Mouse (Mus musculus): Measurements from ENCODE around the gene Olfr1388. TPM values are rescaled to one million over a fixed set of nuclear protein-coding genes. Genes with fewer than 3 reads are reported as not detected.
"Not testable (repeated sequence)": the region's sequence is repeated elsewhere in the genome, so short reads cannot be mapped to it uniquely, and the experiment has no call there.

The Olfr1388 gene
- under 1 TPM; 0.17 to 0.48 TPM for total RNA-seq (2021)

DNA sequence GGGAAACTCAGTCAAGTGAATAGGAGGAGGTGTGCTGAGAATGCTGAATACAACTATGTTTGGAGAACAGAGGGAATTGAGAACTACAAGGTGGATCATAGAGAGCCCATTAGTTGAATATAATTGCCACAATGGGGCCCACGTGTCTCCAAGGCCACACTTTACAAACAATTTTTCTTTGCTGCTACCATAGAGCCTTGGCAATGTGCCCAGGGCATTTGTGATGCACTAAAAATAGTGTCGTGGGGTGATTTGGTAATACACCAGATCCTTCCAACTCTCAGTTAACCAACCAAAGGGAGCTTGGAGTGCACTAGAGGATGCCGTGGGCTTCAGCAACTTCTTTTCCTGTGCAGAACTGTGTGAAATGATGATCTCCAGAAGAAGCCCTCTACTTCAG, at the start of gene Olfr1388:
Gene Olfr1388, plus strand, starts transcription at position 214 of the 400 bp plus-strand sequence.
- no peak for DNase-seq (ENCODE audit: low spot score in 2 of 2)

DNA sequence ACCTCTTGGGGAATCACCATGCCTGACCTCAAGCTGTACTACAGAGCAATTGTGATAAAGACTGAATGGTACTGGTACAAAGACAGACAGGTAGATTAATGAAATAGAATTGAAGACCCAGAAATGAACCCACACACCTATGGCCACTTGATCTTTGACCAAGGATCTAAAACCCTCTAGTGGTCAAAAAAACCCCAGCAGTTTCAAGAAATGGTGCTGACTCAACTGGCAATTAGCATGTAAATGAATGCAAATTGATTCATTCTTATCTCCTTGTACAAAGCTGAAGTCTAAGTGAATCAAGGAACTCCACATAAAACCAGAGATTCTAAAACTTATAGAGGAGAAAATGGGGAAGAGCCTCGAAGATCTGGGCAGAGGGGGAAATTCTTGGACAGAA, 43.7 kb upstream of the Olfr1388 start:
- intact Hi-C loops (cut with DNase I); DNase-seq (ENCODE audit: low spot score in 2 of 2): not testable (repeated sequence)

More for the DNA sequence above, at the start of gene Olfr1388:
- intact Hi-C loops (cut with DNase I) = no loop called here

DNA sequence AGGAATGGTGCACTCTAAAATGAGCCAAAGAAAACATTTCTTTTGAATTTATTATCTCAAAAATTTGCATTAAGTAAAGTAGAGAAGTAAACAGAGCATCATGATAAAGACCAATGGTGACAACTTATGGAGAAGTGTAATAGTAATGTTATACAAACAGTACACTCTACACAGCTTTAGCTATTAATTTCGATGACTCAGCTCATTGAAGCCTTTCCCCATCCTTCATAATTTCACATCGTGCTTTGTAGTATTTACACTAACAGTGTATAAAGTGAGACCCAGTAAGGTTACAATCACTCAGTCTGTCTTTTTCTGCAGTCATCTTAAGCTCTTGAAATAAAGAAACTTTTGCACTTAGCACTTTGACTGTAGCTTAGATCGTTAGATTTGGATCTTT, 29.6 kb upstream of the Olfr1388 start:
- intact Hi-C loops (cut with DNase I) = no loop called here
- DNase-seq (ENCODE audit: low spot score in 2 of 2) = no peak

DNA sequence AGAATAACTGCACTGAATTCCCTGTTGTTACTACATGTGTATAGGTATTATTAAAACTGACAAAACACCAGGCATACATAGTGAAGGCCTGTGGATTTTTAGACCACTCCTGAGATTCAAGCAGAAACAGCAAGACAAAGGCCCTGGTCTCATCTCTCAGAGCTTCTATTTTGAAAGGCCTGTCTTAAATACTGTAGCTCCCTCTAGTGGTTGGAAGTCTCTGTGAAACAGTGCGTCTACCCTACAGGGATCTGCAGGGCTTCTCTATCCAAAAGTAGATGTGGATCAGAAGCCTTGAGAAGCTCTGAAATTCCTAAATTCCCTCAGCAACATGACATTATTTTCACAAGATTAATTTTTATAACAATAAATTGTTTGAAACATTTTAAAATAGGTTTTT, 25.9 kb upstream of the Olfr1388 start:
- no peak for DNase-seq (ENCODE audit: low spot score in 2 of 2)
- intact Hi-C loops (cut with DNase I) = no loop called here

DNA sequence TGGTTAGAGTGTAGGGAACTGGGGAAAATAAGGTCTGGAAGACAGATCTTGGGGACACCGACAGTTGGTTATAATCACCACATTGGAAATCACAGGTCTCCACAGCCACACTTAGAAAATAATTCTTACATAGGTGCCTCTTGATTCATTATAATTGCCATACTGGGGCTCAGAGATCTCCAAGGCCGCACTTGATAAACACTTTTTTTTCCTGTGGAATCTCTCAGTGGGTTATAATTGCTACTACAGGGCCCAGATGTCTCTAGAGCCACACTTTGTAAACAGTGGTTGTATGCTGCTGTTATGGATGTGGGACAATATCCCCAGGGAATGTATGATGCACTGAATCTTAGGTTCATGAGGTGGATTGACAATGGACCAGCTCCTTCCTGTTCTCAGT, 13.7 kb upstream of the Olfr1388 start, which contains the start of gene Olfr1389:
Gene Olfr1389, plus strand, starts transcription at position 301 of the 400 bp plus-strand sequence.
- intact Hi-C loops (cut with DNase I) = no loop called here
- DNase-seq (ENCODE audit: low spot score in 2 of 2) = no peak

DNA sequence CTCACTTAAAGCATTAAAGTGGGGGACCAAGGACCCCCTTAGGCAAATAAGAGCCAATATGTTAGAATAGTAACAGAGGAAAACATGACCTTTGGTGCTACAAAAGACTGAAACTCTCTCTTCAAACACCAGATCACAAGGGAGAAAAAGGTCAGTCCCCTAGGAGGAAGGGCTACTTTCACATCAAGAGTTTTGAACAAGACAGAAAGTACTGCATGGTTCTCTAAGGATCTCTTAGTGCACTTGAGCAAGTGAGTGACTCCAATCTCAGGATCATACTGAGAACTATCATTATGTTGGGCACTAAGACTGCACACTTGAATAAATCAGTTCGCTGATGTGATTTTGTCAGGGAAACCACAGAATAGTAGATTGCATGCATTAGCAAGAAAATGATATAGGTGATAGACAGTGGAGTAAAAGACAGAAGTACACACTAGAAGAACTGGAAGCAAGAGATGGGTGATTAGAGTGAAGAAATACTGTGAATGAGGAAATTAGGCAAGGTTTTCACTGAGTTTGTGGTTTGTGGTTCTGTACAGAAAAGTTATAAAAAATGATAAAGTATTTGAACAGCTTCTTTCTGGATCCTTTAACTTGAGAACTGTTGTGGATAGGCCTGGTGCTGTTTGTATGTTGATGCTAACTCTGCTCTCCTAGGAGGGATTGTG, 11.0 kb upstream of the Olfr1388 start:
- intact Hi-C loops (cut with DNase I) = no loop called here
- no peak for DNase-seq (ENCODE audit: low spot score in 2 of 2)

DNA sequence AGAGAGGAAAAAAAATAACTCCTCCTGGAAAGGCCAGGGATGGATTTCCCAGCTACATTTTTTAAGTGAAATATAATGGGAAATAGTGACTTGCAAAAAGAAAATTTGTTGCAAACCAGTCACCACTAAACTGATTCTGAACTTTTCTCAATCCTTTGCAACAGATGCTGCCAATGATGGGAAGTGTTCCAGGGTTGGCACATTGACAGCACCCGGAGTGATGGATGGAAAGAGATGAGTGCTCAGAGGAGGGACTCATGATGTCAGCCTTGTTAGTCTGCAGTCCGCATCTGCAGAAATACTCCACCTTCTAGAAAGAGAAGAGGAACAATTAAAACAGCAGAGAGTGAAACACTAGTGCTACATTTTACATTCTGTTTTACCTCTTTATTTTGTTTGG, 6.8 kb upstream of the Olfr1388 start:
- intact Hi-C loops (cut with DNase I) = no loop called here

DNA sequence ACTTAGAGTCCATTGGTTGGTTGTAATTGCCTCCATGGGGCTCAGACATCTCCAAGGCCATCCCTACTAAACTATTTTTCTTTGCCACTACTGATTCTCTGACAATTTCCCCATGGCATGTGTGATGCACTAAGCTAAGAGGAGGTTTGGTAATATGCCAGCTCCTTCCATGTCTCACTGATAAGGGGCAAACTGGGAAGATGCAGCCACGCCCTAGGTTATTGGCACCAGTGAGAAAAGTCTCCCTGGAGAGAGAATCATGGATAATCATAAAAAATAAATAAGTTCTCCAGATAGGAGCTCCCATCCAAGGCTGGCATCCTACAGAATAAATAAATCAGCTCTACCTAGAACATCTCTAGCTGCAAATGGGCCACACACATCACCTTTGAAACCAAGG, 18.6 kb downstream of the Olfr1388 start, which contains the start of gene Olfr1387:
Gene Olfr1387, plus strand, starts transcription at position 301 of the 400 bp plus-strand sequence.
- DNase-seq (ENCODE audit: low spot score in 2 of 2) = no peak
- intact Hi-C loops (cut with DNase I) = loop anchor here (10.0 kb wide), 1 partner anchor 130 kb away; the partner anchor contains the start of gene Olfr1391

More for the DNA sequence above, 6.8 kb upstream of the Olfr1388 start:
- no peak for DNase-seq (ENCODE audit: low spot score in 2 of 2)

DNA sequence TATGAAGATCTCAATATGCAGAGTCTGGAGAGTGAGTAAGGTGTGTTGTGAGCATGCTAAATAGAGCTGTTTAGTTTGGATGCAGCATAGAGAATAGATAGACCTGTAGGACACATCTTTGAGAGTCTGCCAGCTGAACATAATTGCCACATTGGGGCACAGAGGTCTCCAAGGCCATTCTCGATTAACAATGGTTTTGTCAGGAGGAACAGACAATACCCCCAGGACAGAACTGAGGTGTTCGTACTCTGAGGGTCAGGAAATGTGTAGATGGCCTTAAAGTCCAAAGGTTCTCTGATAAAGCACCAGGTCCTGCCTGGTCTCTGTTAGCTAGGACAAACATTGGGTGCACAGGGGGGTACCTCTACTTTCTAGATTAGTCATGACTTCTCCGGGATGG, 28.3 kb downstream of the Olfr1388 start, which contains the start of gene Olfr1386:
Gene Olfr1386, plus strand, starts transcription at position 301 of the 400 bp plus-strand sequence.
- DNase-seq (ENCODE audit: low spot score in 2 of 2); intact Hi-C loops (cut with DNase I): not testable (repeated sequence)

DNA sequence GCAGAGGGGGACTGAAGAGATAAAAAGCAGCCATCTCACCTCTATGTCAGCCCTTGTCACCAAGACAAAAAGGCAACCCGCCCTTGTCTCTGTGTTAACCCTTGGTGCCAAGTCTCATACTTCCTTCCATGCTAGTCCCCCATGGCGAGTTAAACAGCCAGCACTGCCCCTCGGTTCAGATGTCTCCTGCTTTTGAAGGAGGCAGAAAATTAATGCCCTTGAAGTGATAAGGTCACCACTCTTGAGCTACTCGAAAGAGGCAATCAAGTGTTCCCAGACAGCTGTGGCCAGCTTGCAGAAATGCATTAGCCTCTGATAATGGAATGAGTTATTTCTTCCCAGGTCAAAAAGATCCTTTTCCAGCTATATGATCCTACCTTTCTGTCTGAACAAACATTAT, 49.5 kb downstream of the Olfr1388 start:
- DNase-seq (ENCODE audit: low spot score in 2 of 2) = no peak
- intact Hi-C loops (cut with DNase I) = no loop called here

DNA sequence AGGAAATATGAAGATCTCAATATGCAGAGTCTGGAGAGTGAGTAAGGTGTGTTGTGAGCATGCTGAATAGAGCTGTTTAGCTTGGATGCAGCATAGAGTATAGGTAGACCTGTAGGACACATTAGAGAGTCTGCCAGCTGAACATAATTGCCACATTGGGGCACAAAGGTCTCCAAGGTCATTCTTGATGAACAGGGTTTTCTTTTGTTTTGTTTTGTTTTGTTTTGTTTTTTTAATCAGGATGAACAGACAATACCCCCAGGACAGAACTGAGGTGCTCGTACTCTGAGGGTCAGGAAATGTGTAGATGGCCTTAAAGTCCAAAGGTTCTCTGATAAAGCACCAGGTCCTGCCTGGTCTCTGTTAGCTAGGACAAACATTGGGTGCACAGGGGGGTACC, 52.3 kb downstream of the Olfr1388 start, which contains the start of gene Olfr1385:
Gene Olfr1385, plus strand, starts transcription at position 301 of the 400 bp plus-strand sequence.
- intact Hi-C loops (cut with DNase I); DNase-seq (ENCODE audit: low spot score in 2 of 2): not testable (repeated sequence)

Other genes with a start within 250 kb of the Olfr1388 start
- gene Btnl9, start 249.5 kb upstream of the Olfr1388 start, total RNA-seq (2021) = not detected
- 10 to 100 TPM; 45.8 to 55.7 TPM for gene Zfp62, start 233.3 kb upstream of the Olfr1388 start, total RNA-seq (2021)
- gene Mgat1, start 192.4 kb upstream of the Olfr1388 start, total RNA-seq (2021) = 10 to 100 TPM; 66.0 to 78.6 TPM
- under 1 TPM; 0.25 to 0.29 TPM for gene Olfr1393, start 158.3 kb upstream of the Olfr1388 start, total RNA-seq (2021)
- not detected for gene Olfr1392, start 151.3 kb upstream of the Olfr1388 start, total RNA-seq (2021)
- gene Olfr10, start 131.9 kb upstream of the Olfr1388 start, total RNA-seq (2021) = not detected
- not detected for gene Olfr1391, start 113.9 kb upstream of the Olfr1388 start, total RNA-seq (2021)
- not detected for gene Olfr1390, start 101.4 kb upstream of the Olfr1388 start, total RNA-seq (2021)
- gene Olfr1389, start 13.6 kb upstream of the Olfr1388 start, total RNA-seq (2021) = not detected
- gene Olfr1387, start 18.7 kb downstream of the Olfr1388 start, total RNA-seq (2021) = not detected
- gene Olfr1386, start 28.4 kb downstream of the Olfr1388 start, total RNA-seq (2021) = not detected
- under 1 TPM in 1 of 2 experiments, not detected in 1; 0.11 TPM for gene Olfr1385, start 52.4 kb downstream of the Olfr1388 start, total RNA-seq (2021)
- not detected for gene Olfr1384, start 70.1 kb downstream of the Olfr1388 start, total RNA-seq (2021)
- gene Olfr1383, start 83.0 kb downstream of the Olfr1388 start, total RNA-seq (2021) = not detected
- not detected for gene Olfr1382, start 91.6 kb downstream of the Olfr1388 start, total RNA-seq (2021)
- not detected for gene Olfr1381, start 106.8 kb downstream of the Olfr1388 start, total RNA-seq (2021)
- gene Olfr1380, start 120.3 kb downstream of the Olfr1388 start, total RNA-seq (2021) = not detected
- gene Flt4, start 172.6 kb downstream of the Olfr1388 start, total RNA-seq (2021) = 1 to 10 TPM; 2.2 to 2.5 TPM
- under 1 TPM in 1 of 2 experiments, not detected in 1; 0.99 TPM for gene Scgb3a1, start 227.0 kb downstream of the Olfr1388 start, total RNA-seq (2021)

Measured in left cerebral cortex, postnatal 36 days (tissue).